Mouse (Mus musculus) G1E (cell line): ENCODE measurements at regions not wholly inside any gene's neighbourhood (a gene's known extent, or its start where the extent isn't known, plus 50 kb on each side); places are given as distances from the start of the nearest gene placed in this dataset.

Experiments used
- CTCF ChIP-seq: IDR thresholded peaks from 2 replicates; pipeline ENCODE4 v1.5.1; 2012; ENCODE audit warnings: low read depth, low read length, inconsistent platforms, mixed read lengths
- GATA1 ChIP-seq: IDR thresholded peaks from 2 replicates; pipeline ENCODE4 v1.6.1; 2012; ENCODE audit warnings: borderline replicate concordance, low read length, inconsistent platforms, mixed read lengths
- POLR2AphosphoS5 ChIP-seq: IDR thresholded peaks from 2 replicates; pipeline ENCODE4 v1.6.1; 2012; ENCODE audit warnings: low read depth, low read length, inconsistent platforms; ENCODE audit not compliant: insufficient replicate concordance
- TAL1 ChIP-seq: conservative IDR thresholded peaks from 2 replicates; pipeline ENCODE4 v1.6.1; 2012; ENCODE audit warnings: low read depth, low read length, inconsistent platforms, mixed read lengths

DNA sequence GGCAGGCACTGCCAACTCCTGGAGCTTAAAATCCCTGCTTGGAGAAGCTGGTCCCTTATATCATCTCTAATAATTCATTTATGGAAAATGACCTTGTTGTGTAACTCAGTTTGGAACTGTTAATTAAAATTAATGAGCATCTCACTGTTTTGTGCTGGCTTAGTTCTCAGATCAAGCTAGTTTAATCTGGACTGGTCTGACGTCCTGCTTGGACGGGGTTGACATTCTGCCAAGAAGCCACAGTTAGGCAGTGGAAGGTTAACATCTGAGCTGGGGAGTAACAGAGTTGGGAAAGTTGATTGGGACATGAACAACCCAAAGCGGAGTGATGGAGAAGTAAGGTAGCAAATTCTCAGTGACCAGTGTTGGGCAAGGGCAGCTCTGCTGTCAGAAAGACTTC, 135.0 kb upstream of the Nr3c2 start:
- TF ChIP-seq CTCF, result no peak
- no peak for TF ChIP-seq GATA1
- no peak for TF ChIP-seq POLR2AphosphoS5
- no peak for TF ChIP-seq TAL1
